Mouse (Mus musculus) c-Kit-positive CD71-positive TER-119-negative erythroid progenitor cells, embryonic 14.5 days (primary cell): ENCODE measurements at regions not wholly inside any gene's neighbourhood (a gene's known extent, or its start where the extent isn't known, plus 50 kb on each side); places are given as distances from the start of the nearest gene placed in this dataset.

Source experiments
- DNase-seq: peaks from one replicate; pipeline ENCODE4 v3.0.0-alpha.2; 2013; ENCODE audit warnings: low read depth

DNA sequence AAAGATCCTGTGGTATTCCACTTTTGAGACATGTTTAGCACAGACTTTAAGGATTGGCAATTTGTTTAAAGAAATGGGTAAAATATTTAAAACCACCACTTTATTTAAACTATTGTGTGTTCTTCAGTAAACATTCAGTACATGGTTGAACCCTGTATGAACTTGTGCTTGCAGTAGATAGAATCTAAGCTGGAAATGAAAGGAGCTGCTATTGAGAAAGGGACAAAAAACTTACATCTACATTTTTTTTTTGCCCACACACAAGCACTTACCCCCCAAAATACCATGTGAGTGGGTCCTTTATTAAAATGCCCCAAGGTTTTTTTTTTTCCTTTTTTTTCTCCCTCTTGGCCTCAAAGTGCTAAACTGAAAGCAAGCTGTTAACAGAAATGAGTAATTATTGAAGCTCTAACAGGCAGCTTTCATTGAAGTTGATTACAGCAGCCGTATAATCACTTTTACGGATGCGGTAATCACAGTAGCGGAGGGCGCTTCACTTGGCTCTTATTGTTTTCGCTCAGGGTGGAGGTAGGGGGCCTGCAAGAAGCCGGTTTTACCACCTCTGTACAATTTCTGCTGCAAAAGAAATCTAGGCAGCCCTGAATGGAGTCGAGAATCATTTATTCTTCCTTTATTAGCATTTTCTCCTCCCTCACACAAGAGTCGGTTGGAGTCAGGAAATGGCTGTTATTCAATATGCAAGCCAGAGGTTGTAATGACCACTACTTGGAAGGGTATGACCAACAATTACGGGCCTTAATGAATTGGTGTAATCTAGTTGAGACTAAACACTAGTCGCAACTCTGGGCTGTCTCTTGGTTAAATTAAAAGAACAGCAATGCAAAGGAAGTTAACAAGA is 257.7 kb downstream of the Lmo4 start:
- DNase-seq = no peak

DNA sequence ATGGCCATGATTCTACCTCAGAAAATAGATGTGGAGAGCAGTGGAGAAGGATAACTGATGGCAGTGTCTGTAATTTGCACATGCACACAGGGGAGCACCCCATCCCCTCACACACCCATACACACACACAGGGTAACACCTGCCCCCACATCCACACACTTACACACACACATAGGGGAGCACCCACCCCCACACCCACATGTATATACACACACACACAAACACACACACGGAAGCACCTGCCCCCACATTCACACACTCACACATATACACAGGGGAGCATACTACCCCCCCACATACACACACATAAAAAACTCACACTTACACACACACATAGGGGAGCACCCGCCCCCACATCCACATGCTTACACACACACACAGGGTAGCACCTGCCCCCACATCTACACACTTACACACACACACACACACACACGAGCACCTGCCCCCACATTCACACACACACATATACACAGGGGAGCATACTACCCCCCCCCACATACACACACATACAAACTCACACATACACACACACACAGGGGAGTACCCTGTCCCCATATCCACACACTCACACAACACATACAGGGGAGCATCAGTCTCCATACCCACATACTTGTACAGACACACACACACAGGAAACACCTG is 265.8 kb downstream of the Lmo4 start:
- no peak for DNase-seq

DNA sequence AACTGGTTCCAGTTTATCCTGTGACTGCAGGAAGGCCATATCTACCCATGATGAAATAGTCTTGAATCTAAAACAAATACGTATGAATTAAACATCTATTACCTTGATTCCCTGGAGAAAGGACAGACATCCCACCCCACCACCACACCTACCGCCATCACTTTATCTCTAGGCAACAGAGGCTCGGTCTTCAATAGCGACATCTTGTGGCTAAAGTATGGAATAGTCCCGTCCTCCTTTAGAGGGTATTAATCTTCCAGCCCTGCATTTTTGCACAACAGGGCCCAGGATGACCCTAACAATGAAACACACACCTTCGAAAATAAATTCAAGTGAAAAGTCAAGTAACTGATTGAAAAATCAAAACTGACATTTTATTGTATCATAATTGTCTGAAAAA is 279.7 kb downstream of the Lmo4 start:
- no peak for DNase-seq

DNA sequence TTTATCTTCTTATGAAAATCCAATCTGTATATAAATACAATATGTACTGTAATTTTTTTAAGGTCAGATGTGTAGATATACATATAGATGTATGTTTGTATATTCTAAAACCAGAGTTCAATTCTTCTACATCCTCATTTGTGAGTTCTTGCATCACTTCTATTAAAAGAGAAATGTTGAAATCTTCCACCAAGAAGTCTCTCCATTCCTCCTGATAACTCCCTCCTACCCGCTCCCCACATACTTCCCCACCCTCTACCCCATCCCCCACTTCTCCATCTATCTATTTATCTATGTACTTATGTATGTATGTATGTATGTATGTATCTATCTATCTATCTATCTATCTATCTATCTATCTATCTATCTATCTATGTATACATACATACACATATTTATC is 285.3 kb downstream of the Lmo4 start:
- no peak for DNase-seq

DNA sequence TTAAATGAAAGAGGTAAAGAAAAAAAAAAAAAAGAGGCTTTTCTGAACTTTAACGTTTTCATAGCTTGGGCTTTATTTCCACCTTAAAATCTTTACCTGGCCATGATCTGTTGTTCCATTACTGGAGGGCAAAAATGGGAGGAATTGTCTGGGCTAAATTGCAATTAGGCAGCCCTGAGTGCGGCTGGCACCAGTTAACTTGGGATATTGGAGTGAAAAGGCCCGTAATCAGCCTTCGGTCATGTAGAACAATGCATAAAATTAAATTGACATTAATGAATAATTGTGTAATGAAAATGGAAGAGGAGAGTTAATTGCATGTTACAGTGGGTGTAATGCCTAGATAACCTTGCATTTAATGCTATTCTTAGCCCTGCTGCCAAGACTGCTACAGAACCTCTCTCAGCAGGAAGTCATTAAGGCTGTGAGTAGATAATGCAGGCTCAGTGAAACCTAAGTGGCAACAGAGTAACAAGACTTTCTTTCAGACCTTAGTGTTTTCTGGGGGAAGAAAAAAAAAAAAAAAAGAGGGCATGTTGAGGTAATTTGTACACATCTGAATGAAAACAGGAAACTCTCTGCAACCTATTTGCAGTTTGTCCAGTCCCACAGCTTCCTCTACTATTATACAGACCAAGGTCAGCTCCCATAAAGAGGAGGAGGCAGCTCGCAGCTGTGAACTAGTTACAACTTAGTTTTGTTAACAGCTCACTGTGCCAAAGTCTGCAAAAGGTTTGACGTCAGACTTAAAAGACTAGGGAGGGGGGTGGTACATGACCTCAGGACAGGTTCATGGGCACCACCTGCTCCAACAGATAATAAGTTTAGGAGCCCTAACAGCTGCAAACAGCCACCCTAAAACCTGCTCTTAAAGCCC is 290.4 kb downstream of the Lmo4 start:
- no peak for DNase-seq

DNA sequence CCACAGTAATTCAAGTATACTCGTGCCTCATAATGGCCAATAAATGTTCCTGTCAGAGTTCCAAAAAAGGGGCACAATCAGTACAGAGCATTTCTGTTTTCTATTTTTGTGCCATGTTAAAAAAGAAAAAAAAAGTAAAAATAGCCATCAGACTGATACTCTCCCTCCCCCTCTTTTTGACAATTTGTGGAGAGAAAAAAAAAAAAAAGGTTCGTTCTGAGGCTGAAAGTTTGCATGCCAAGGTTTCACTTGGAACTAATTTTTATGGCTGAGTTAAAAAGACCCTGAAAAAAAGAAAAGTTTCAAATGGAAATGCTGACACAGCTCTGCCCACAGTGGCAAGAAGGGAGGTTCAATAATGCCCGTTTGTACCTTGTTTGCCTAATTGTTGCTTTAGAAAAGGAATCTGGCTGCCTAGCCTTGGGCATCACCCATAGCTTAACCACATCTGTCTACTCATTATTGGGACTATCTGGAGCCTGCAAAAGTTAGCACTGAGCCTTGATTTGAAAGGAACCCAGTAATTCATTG is 291.9 kb downstream of the Lmo4 start:
- no peak for DNase-seq

DNA sequence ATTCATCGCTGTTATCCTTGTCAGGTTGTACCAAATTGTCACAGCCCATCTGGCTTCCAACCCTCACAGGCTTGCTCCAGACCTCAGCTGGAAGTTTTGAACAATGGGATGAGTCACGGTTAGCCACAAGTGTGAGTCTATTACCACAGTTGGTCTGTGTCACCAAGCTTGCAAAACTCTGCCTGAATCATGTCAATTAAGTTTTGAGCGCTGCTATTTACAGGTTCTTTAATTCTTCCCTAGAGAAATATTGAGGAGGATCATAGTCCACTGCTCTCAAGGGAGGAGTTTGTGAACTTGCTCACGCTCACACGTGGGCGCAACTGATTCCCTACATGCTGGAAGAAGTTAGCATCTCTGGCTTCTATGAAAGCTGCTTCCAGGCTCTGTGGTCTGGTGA is 292.6 kb downstream of the Lmo4 start:
- DNase-seq = no peak

DNA sequence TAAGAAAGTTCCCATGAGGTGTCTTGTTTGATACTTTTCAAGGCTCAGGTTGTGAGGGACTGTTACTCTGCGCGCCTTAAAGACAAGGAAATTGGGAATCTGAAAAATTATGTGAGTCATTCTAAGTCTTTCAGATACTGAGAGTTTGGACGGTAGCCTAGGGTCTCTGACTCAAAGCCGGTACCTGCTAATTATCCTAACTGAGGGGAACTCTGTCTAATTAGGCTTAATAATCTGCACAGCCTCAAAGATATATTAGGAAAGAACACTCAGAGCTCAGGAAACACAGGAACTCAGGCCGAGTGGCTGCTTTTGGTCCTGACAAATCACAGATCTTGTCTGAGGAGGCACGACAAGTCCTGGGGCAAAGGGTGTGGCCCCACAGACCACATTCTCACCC is 295.7 kb downstream of the Lmo4 start:
- DNase-seq = no peak

DNA sequence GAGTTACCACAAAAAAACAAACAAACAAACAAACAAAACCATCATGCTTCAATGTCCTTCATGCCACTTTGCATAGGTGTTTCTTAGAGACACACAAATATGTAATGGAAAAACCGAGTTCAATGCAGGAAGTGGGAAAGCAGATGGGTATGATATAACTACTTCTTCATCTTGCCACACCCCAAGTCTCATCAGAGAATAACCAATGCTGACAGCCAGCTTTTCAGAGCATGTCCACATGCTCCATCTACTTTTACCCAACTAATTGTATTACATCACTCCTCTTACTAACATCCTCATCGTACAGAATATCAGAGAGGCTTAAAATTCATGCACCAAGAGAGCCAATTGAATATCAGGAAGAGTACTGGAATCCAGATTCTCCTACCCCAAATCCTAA is 301.6 kb downstream of the Lmo4 start:
- DNase-seq = no peak

DNA sequence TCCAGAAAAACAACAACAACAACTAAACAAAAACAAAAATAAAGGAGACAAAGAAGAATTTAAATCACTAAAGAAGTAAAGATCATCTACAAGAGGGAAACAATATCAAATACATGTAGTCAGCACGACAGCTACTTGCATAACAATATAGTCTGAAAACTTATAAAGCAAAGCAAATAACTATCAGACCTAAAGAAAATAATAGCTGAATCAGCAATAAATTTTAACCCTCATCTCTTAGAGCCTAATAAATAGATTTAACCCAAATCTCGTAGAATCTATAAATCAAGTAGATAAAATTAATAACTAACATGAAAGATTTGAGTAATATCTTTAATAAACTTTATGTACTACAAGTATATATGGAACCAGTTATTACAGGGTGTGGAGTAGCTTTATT is 324.2 kb downstream of the Lmo4 start:
- no peak for DNase-seq

DNA sequence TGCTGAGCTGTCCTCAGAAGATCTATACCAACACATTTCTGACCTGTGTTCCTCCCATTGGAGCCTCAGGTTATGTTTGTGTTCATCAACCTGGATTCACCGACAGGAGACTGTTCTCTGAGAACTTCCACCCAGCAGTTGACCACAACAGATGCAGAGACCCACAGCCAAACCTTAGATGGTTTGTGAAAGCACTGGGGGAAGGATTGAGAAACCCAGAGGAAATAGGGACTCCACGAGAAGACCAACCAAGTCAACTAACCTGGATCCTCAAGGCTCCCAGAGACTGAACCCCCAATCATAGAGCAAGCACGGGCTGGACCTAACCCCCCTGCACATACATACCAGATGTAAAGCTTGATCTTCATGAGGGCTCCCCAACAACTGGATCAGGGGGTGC is 331.1 kb downstream of the Lmo4 start:
- DNase-seq = no peak

DNA sequence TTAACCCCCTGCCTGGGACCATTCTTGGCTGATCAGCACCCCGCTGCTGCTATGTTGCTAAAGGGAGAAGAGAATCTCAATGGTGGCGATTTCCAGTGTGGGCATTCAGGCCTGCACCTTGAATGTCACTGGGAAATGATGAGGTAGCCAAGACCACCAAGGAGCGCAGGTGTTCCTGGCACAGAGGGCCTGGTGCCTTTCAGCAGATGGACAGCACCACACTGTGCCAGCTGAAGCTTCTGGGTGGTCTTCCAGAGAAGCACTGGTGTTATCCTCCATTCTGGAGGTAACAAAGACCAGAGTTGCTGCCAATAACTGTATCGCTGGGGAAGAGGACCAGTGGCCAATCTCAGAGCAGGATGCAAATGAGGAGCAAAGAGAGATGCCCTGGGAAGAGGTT is 338.5 kb downstream of the Lmo4 start:
- no peak for DNase-seq

DNA sequence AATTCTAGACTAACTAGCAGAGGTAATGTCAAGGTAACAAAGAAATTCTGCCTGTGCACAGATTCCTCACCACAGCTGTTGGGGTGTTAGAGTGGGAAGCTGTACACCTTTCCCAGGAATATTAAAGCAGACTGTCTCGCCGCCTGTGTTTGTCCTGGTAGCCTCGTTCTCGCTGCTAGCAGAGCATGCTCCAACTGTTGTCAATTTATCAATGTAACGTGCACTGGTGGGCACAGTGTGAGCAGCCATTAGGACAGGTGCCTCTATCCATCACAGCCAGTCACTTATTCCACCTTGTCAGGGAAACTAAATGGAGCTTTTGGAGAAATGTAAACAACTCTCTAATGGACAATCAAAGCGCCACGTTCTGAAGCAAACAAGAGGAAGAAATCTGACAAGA is 339.4 kb downstream of the Lmo4 start:
- DNase-seq = no peak

DNA sequence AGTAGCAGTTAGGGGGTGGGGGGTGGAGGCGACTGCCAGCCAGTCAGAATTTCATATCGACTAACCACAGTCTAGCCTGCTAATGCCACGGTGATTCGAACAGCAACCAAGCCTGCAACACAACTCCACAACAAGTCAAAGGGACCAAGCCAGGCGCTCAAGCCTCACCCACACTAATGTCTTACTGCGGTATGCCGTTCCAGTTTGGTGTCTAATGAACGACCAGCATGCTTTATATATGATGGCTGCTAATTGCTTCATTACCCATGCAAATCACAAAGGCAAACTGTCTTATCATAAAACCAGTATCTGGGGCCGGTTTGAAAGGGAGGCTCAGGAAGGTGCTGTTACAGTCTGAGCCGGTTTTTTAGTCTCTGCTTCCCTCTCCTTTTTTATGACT is 340.5 kb downstream of the Lmo4 start:
- DNase-seq = no peak

DNA sequence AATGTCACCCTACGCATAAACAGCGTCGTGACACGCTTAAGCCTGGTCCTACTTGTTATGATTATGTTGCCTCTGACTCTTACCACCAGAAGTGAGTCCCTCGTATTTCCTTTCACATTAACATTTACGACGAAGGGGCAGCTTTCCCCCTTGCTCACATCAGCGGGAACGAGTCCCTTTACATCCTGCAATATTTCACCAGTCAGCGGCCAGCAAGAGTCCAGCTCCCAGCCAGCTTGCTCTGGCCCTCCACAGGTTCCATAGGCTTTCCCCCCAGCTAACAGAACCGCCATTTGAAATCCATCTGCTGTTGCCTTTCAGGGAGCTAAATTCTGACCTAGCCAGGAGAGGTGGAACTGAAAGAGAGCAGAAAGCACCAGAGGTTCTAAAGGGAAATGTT is 342.5 kb downstream of the Lmo4 start:
- no peak for DNase-seq

DNA sequence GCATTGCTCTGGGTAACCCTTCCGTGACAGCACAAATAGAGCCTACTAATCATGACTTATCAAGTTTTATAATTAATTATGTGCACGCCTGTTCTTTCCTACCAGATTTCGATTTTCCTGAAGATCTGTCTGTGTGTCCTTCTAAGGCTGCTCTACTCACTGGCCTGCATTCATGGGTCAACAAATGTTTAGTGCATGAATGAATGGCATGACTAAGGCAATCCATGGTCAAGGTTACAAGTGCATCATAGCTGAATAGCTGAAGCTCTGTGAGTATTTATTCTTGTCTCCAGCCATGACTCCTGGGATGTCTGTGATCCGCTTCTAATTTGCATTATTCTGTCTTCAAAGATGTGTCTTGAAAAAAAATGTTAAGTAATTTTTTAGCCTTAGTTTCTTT is 343.2 kb downstream of the Lmo4 start:
- no peak for DNase-seq

DNA sequence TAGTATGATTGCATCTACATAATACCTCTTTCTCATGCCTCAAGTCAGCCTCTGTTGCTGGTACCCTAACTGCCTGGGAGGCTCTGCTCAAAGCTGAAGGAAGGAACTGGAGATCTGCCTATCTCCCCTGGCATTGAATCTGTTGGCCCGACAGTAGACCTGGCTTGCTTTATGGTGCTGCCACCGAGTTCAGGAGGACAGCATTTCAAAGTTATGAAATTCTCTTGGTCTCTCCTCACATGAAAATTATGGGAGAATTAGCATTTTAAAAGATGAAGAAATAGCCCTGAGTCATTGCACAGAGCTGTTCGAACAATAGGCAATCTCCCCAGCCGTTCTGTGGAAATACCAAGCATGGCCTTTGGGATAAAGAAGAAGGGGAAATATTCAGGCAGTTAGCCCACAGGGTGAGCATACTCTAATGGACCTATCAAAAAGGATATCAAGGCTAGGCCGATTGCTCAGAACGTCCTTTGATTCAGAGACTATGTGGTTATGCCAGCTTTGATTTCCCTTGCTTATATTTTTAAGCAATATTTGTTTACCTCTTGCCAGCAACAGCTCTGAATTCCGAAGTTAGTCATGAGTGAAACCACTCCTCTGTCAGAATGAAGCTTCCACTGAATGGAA is 369.3 kb downstream of the Lmo4 start:
- DNase-seq = no peak

DNA sequence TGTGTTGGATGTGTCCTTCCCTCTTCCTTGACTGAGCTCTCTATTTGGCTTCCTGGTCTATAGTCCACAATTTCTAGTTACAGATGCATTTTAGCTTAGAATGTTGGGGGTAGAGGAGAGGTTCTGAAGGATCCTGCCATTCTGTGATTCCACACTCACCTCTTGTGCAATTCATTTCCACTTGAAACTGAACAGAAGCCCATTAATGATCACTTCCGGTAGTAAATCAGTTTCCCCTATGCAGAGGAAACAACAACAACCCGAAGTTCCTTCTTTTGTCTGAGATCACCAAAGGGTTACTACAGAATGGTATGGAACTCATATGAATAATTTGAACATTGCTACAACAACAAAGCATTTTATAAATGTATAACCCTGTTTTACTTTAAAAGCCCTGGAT is 370.3 kb downstream of the Lmo4 start:
- DNase-seq = no peak

DNA sequence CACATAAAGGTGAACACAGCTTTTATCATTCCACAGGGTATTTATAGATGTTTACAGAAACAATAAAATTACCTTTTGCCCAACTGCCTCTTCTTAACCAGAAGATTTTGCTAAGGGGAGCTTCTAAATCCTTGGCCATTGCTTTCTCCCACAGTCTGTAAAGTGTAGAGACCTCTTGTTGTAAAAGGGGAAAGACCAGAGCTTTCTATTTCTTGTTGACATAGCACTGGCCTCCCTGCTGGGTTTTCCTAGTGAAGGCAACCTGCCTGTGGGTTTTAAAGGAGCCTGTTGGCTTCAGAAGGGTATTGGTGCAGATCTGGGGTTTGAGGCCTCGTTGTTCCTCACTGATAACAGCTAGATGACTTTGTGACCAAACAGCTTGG is 381.6 kb downstream of the Lmo4 start:
- no peak for DNase-seq

DNA sequence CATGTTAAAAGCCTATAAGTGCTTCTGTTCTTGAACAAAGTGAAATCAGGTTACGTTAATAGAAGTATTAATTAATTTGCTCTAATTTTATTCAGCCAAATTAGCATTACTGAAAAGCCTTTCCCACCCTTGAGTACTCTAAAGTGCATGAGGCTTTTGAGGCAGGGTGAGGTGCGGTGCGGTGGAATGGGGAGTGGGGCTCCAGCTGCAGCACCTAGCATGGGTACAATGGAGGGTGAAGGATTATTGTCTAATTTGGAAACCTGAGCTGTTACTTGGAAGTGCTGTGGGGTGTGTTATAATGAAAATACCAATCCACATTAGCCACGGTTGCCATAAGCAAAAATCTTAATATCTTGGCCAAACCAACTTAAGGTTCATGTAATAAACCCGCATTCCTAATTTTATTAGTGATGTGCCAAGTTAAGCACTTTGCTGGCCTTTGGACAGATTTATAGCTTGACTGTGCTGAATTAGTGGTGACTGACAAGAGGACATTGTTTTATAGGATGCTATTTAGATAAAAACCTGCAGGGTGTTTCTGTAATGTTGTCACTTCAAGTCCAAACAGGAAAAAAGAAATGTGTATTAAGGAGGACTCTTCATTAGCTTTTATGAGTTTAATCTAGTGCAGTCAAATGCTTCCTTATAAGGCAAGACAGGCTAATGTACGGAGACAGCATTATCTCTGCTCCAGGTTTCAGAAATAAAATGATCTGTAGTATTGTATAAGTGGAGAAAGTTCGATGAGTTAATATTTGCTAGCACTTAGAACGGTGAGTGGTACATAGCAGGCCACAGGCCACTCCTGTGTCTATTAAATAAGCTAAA is 382.2 kb downstream of the Lmo4 start:
- no peak for DNase-seq

DNA sequence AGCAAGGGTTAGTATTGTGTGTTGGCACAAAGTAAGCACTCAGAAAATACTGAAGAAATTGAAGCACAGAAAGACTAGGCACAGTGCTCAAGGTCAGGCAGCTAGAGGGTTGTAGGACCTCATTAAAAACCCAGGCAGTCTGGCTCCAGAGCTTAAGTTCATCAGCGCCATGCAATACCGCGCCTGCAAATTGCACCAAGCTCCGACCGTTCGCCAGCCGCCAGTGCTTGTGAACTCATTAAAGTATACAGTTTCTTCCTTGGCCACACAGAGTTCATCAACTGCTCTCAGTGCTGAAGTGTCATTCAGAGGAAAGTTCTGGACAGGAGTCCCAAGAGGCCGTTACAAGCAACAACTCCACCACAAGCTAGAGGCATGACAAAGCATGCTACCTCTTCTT is 397.5 kb downstream of the Lmo4 start:
- no peak for DNase-seq
